Comparison of ENCODE assay signal across 31 mouse cellular contexts in genomic region chr4:86068376-86068775, GRCm38 (mm10).
DNase-seq lines count a peak whose midpoint lies in the region; ATAC-seq lines count a peak whose summit lies in the region.
"Had no signal": no experiment of that assay in that cellular context is flagged by ENCODE, and none has a peak within 500 bp of the region (broad histone marks: within the 10 kb centered on the region; RNA-seq: fewer than 3 reads in every experiment).

No protein-coding gene starts in this region.

- no peaks in the 10 kb centered on the region for H3K36me3 ChIP-seq in midbrain, embryonic 13.5 days
- H3K36me3 ChIP-seq in midbrain, embryonic 15.5 days (replicated peaks), result no peaks in the 10 kb centered on the region
- no peaks in the 10 kb centered on the region for H3K36me3 ChIP-seq in neural tube, embryonic 14.5 days (ENCODE audit: control insufficient read depth, insufficient read depth, low read length)
- H3K36me3 ChIP-seq: embryonic facial prominence, embryonic 12.5 days; G1E; heart, embryonic 12.5 days; limb, embryonic 10.5 days; limb, embryonic 15.5 days; liver, embryonic 13.5 days; neural tube, embryonic 12.5 days had no signal

- peak; percentile 57 for DNase-seq in heart, adult 11 months
- no peak for DNase-seq in heart, adult 18-20 months
- peak; percentile 13 for DNase-seq in lung, postnatal 10 days
- DNase-seq in spleen, postnatal 4 days (ENCODE audit: low spot score in 2 of 2), result no peak
- DNase-seq in spleen, adult 12 weeks (ENCODE audit: low spot score), result no peak
- DNase-seq: adrenal gland, postnatal 14 days; cerebellum, adult 11 months; cerebellum, adult 9-10 months; embryo, embryonic 11 days; forebrain, postnatal 0 days; gastrocnemius, postnatal 25 days; heart, adult 2 months; heart, postnatal 4 days; kidney, adult 9 months; kidney, postnatal 10 days; layer of hippocampus, postnatal 36 days; liver, embryonic 13.5 days; lung, embryonic 14.5 days; right cerebral cortex, postnatal 14 days; thymus, postnatal 14 days had no signal

- WGBS in midbrain, embryonic 13.5 days, result 80% methylated on average over 5 of the region's 5 CpGs
- 79% methylated on average over 5 of the region's 5 CpGs for WGBS in midbrain, embryonic 15.5 days
- WGBS in neural tube, embryonic 14.5 days, result 79% methylated on average over 5 of the region's 5 CpGs

- no peak overlapping the region for H3K9ac ChIP-seq in midbrain, embryonic 13.5 days (replicated peaks)
- H3K9ac ChIP-seq in midbrain, embryonic 15.5 days, result no peak overlapping the region
- H3K9ac ChIP-seq in neural tube, embryonic 14.5 days (replicated peaks; ENCODE audit: low read depth, low read length), result no peak overlapping the region
- H3K9ac ChIP-seq: embryonic facial prominence, embryonic 12.5 days; forebrain, postnatal 0 days; heart, embryonic 12.5 days; limb, embryonic 15.5 days; liver, embryonic 13.5 days; lung, embryonic 14.5 days; neural tube, embryonic 12.5 days had no signal

- H3K4me3 ChIP-seq in midbrain, embryonic 13.5 days (replicated peaks), result no peak overlapping the region
- no peak overlapping the region for H3K4me3 ChIP-seq in midbrain, embryonic 15.5 days
- H3K4me3 ChIP-seq in neural tube, embryonic 14.5 days (ENCODE audit: low read depth, low read length), result no peak overlapping the region
- H3K4me3 ChIP-seq: embryonic facial prominence, embryonic 12.5 days; heart, adult 2 months; heart, embryonic 12.5 days; limb, embryonic 10.5 days; limb, embryonic 15.5 days; liver, embryonic 13.5 days; neural tube, embryonic 12.5 days had no signal

- no peaks in the 10 kb centered on the region for H3K9me3 ChIP-seq in midbrain, embryonic 13.5 days
- no peaks in the 10 kb centered on the region for H3K9me3 ChIP-seq in midbrain, embryonic 15.5 days
- no peaks in the 10 kb centered on the region for H3K9me3 ChIP-seq in neural tube, embryonic 14.5 days (ENCODE audit: control insufficient read depth, low read length)
- H3K9me3 ChIP-seq: embryonic facial prominence, embryonic 12.5 days; G1E; heart, embryonic 12.5 days; limb, embryonic 10.5 days; limb, embryonic 15.5 days; liver, embryonic 13.5 days; neural tube, embryonic 12.5 days had no signal

- no peak overlapping the region for H3K27ac ChIP-seq in midbrain, embryonic 13.5 days
- no peak overlapping the region for H3K27ac ChIP-seq in midbrain, embryonic 15.5 days
- peak overlapping the region; percentile 83 for H3K27ac ChIP-seq in neural tube, embryonic 14.5 days (ENCODE audit: low read depth, low read length)
- H3K27ac ChIP-seq: embryonic facial prominence, embryonic 12.5 days; heart, adult 2 months; limb, embryonic 10.5 days; limb, embryonic 15.5 days; liver, embryonic 13.5 days had no signal

- peaks cover 16% of the 10 kb centered on the region for H3K4me1 ChIP-seq in midbrain, embryonic 13.5 days (replicated peaks)
- peaks cover 13% of the 10 kb centered on the region for H3K4me1 ChIP-seq in midbrain, embryonic 15.5 days
- H3K4me1 ChIP-seq in neural tube, embryonic 14.5 days (ENCODE audit: control insufficient read depth, insufficient read depth, low read length), result peaks cover 4% of the 10 kb centered on the region; the same call in 1 of the 2 replicates
- H3K4me1 ChIP-seq: liver, embryonic 13.5 days had no signal

- H3K4me2 ChIP-seq in midbrain, embryonic 13.5 days (replicated peaks), result no peak overlapping the region
- H3K4me2 ChIP-seq in midbrain, embryonic 15.5 days, result no peak overlapping the region
- no peak overlapping the region for H3K4me2 ChIP-seq in neural tube, embryonic 14.5 days (ENCODE audit: low read depth, low read length)
- H3K4me2 ChIP-seq: embryonic facial prominence, embryonic 12.5 days; heart, embryonic 12.5 days; limb, embryonic 15.5 days; liver, embryonic 13.5 days; lung, embryonic 14.5 days had no signal

- H3K27me3 ChIP-seq in midbrain, embryonic 13.5 days, result no peaks in the 10 kb centered on the region
- H3K27me3 ChIP-seq in midbrain, embryonic 15.5 days (replicated peaks), result no peaks in the 10 kb centered on the region
- no peaks in the 10 kb centered on the region for H3K27me3 ChIP-seq in neural tube, embryonic 14.5 days (ENCODE audit: control insufficient read depth, insufficient read depth, low read length)
- H3K27me3 ChIP-seq: embryonic facial prominence, embryonic 12.5 days; heart, embryonic 12.5 days; limb, embryonic 15.5 days; liver, embryonic 13.5 days; neural tube, embryonic 12.5 days; Patski had no signal

- peak; percentile 52; the same call in 1 of the 2 replicates for ATAC-seq in midbrain, embryonic 13.5 days
- no peak; the same call in 1 of the 2 replicates for ATAC-seq in midbrain, embryonic 15.5 days (replicated peaks)
- no peak for ATAC-seq in neural tube, embryonic 14.5 days (ENCODE audit: low read depth)
- ATAC-seq: forebrain, postnatal 0 days; intestine, postnatal 0 days; Patski had no signal

Comparison
In these comparisons a context has a peak if more than half of its experiments do, and no peak if none do; other contexts are left out.
1. DNase-seq: peak in heart, adult 11 months (single experiment) and lung, postnatal 10 days (single experiment); none in heart, adult 18-20 months (0 of 2), spleen, postnatal 4 days (0 of 2) and spleen, adult 12 weeks (single experiment).